Mouse (Mus musculus): ENCODE results near the gene Gpkow. TPM values are rescaled to one million over a fixed set of nuclear protein-coding genes. Genes with fewer than 3 reads are reported as not detected.
"Not testable (repeated sequence)": the region's sequence is repeated elsewhere in the genome, so short reads cannot be mapped to it uniquely, and the experiment has no call there.

The Gpkow gene
- total RNA-seq, 2 experiments from 2014 or later: 33.2 to 34.0 TPM

GRCm38 (mm10) chrX:7739336-7740081, 42.6 kb downstream of the Gpkow start:
- intact Hi-C loops (cut with DNase I): no loop called here
- DNase-seq (ENCODE audit: low spot score in 2 of 2): no peak

- intact Hi-C loops (cut with DNase I): no loop called here
- DNase-seq (ENCODE audit: low spot score in 2 of 2): no peak
Measured at GRCm38 (mm10) chrX:7740082-7740819, 43.3 kb downstream of the Gpkow start.

GRCm38 (mm10) chrX:7741103-7741502, 44.2 kb downstream of the Gpkow start:
- DNase-seq (ENCODE audit: low spot score in 2 of 2): no peak
- intact Hi-C loops (cut with DNase I): no loop called here

GRCm38 (mm10) chrX:7743470-7743869, 46.5 kb downstream of the Gpkow start:
- DNase-seq (ENCODE audit: low spot score in 2 of 2): no peak
- intact Hi-C loops (cut with DNase I): no loop called here

GRCm38 (mm10) chrX:7744940-7745339, 48.0 kb downstream of the Gpkow start:
- no peak for DNase-seq (ENCODE audit: low spot score in 2 of 2)
- intact Hi-C loops (cut with DNase I): no loop called here

- no peak for DNase-seq (ENCODE audit: low spot score in 2 of 2)
- intact Hi-C loops (cut with DNase I): no loop called here
Measured at GRCm38 (mm10) chrX:7745429-7745828, 48.5 kb downstream of the Gpkow start.

- intact Hi-C loops (cut with DNase I): no loop called here
- peak; percentile 72 to 86 for DNase-seq (ENCODE audit: low spot score in 2 of 2)
Measured at GRCm38 (mm10) chrX:7750432-7751116, 53.6 kb downstream of the Gpkow start, which contains the start of gene Ccdc120. Ccdc120 (minus strand) TSS chrX:7750905.

- peak in 1 of 2 experiments; percentile 20 for DNase-seq (ENCODE audit: low spot score in 2 of 2)
- intact Hi-C loops (cut with DNase I): not testable (repeated sequence)
Measured at GRCm38 (mm10) chrX:7753627-7754026, 56.7 kb downstream of the Gpkow start.

Other genes with a start within 250 kb of the Gpkow start
- not detected for gene Foxp3, start 123.5 kb upstream of the Gpkow start, total RNA-seq (2021)
- gene Ppp1r3f, start 122.8 kb upstream of the Gpkow start, total RNA-seq (2021): 10 to 100 TPM; 21.1 to 25.0 TPM
- 10 to 100 TPM; 30.6 to 31.3 TPM for gene Ccdc22, start 91.6 kb upstream of the Gpkow start, total RNA-seq (2021)
- gene Cacna1f, start 90.0 kb upstream of the Gpkow start, total RNA-seq (2021): not detected
- gene Syp, start 58.7 kb upstream of the Gpkow start, total RNA-seq (2021): 1,000 to 10,000 TPM; 2,020 to 2,211 TPM
- 1 to 10 TPM in 1 of 2 experiments, under 1 TPM in 1; 0.76 to 2.0 TPM for gene Prickle3, start 39.9 kb upstream of the Gpkow start, total RNA-seq (2021)
- gene Plp2, start 25.7 kb upstream of the Gpkow start, total RNA-seq (2021): 1 to 10 TPM; 5.9 to 7.7 TPM
- under 1 TPM; 0.41 to 0.57 TPM for gene Magix, start 15.9 kb upstream of the Gpkow start, total RNA-seq (2021)
- 10 to 100 TPM; 57.6 to 61.6 TPM for gene Wdr45, start 17.2 kb downstream of the Gpkow start, total RNA-seq (2021)
- not detected for gene Gm45208, start 25.1 kb downstream of the Gpkow start, total RNA-seq (2021)
- 100 to 1,000 TPM in 1 of 2 experiments, 10 to 100 TPM in 1; 99.9 to 103 TPM for gene Praf2, start 31.3 kb downstream of the Gpkow start, total RNA-seq (2021)
- 10 to 100 TPM; 19.5 to 22.1 TPM for gene Ccdc120, start 53.8 kb downstream of the Gpkow start, total RNA-seq (2021)
- gene Tfe3, start 65.4 kb downstream of the Gpkow start, total RNA-seq (2021): 10 to 100 TPM; 29.9 to 36.0 TPM
- gene Gripap1, start 92.6 kb downstream of the Gpkow start, total RNA-seq (2021): 100 to 1,000 TPM in 1 of 2 experiments, 10 to 100 TPM in 1; 99.6 to 105 TPM
- 1 to 10 TPM; 7.0 to 8.9 TPM for gene Kcnd1, start 125.2 kb downstream of the Gpkow start, total RNA-seq (2021)
- 10 to 100 TPM; 74.8 to 83.2 TPM for gene Otud5, start 144.2 kb downstream of the Gpkow start, total RNA-seq (2021)
- gene Pim2, start 181.1 kb downstream of the Gpkow start, total RNA-seq (2021): 10 to 100 TPM; 55.3 to 57.3 TPM
- 10 to 100 TPM; 46.6 to 47.4 TPM for gene Slc35a2, start 186.9 kb downstream of the Gpkow start, total RNA-seq (2021)
- 10 to 100 TPM; 77.7 to 86.6 TPM for gene Pqbp1, start 202.1 kb downstream of the Gpkow start, total RNA-seq (2021)
- gene Timm17b, start 202.2 kb downstream of the Gpkow start, total RNA-seq (2021): 10 to 100 TPM; 19.1 to 21.7 TPM
- gene Gm10491, start 210.7 kb downstream of the Gpkow start, total RNA-seq (2021): not detected
- not detected for gene Gm10490, start 212.4 kb downstream of the Gpkow start, total RNA-seq (2021)
- 100 to 1,000 TPM; 397 to 420 TPM for gene Pcsk1n, start 222.7 kb downstream of the Gpkow start, total RNA-seq (2021)
- not detected for gene Eras, start 231.5 kb downstream of the Gpkow start, total RNA-seq (2021)